Mouse (Mus musculus) hindlimb bud, embryonic 11.5 days (tissue): ENCODE results near the gene 2410004P03Rik.
A peak's percentile ranks its signal among the peaks of the same experiment; 100 is the strongest.
"Not testable (repeated sequence)": the region's sequence is repeated elsewhere in the genome, so short reads cannot be mapped to it uniquely, and the experiment has no call there.

Experiments used
- DNase-seq: peaks from one replicate; pipeline ENCODE4 v3.0.0-alpha.2; 2012; ENCODE audit warnings: low read depth, low spot score; ENCODE audit errors: extremely low spot score

2410004P03Rik gene

GRCm38 (mm10) chr12:17022145-17022544 lies 10.6 kb upstream of the 2410004P03Rik start:
- no peak for DNase-seq

GRCm38 (mm10) chr12:17021125-17021524 lies 9.6 kb upstream of the 2410004P03Rik start:
- DNase-seq, result not testable (repeated sequence)

- no peak for DNase-seq
Measured at GRCm38 (mm10) chr12:17018468-17018867, 6.9 kb upstream of the 2410004P03Rik start.

GRCm38 (mm10) chr12:17015711-17016110 lies 4.2 kb upstream of the 2410004P03Rik start:
- no peak for DNase-seq

GRCm38 (mm10) chr12:17012067-17012899 lies 756 bp upstream of the 2410004P03Rik start:
- DNase-seq, result no peak

- no peak for DNase-seq
Measured at GRCm38 (mm10) chr12:17009466-17009865, 2.1 kb downstream of the 2410004P03Rik start.

- DNase-seq, result no peak
Measured at GRCm38 (mm10) chr12:17001211-17001610, 10.3 kb downstream of the 2410004P03Rik start.

GRCm38 (mm10) chr12:17000628-17001027 lies 10.9 kb downstream of the 2410004P03Rik start:
- no peak for DNase-seq

GRCm38 (mm10) chr12:16999739-17000497 lies 11.6 kb downstream of the 2410004P03Rik start, which contains the start of gene Pqlc3:
Gene Pqlc3 (minus strand): TSS chr12:17000408.
- peak; percentile 35 for DNase-seq

GRCm38 (mm10) chr12:16999146-16999545 lies 12.4 kb downstream of the 2410004P03Rik start:
- DNase-seq, result no peak

GRCm38 (mm10) chr12:16996886-16997462 lies 14.6 kb downstream of the 2410004P03Rik start:
- DNase-seq, result no peak

GRCm38 (mm10) chr12:16996281-16996680 lies 15.2 kb downstream of the 2410004P03Rik start:
- no peak for DNase-seq

GRCm38 (mm10) chr12:16994291-16994690 lies 17.2 kb downstream of the 2410004P03Rik start:
- DNase-seq, result no peak

GRCm38 (mm10) chr12:16992355-16992754 lies 19.2 kb downstream of the 2410004P03Rik start:
- no peak for DNase-seq

GRCm38 (mm10) chr12:16991376-16991775 lies 20.2 kb downstream of the 2410004P03Rik start:
- DNase-seq, result no peak

- DNase-seq, result no peak
Measured at GRCm38 (mm10) chr12:16985778-16986177, 25.7 kb downstream of the 2410004P03Rik start.

GRCm38 (mm10) chr12:16977120-16977519 lies 34.4 kb downstream of the 2410004P03Rik start:
- no peak for DNase-seq

GRCm38 (mm10) chr12:16966811-16967210 lies 44.7 kb downstream of the 2410004P03Rik start:
- no peak for DNase-seq

GRCm38 (mm10) chr12:16963354-16963753 lies 48.2 kb downstream of the 2410004P03Rik start:
- no peak for DNase-seq

- no peak for DNase-seq
Measured at GRCm38 (mm10) chr12:16958851-16959250, 52.7 kb downstream of the 2410004P03Rik start.
